Mouse (Mus musculus) heart, embryonic 11.5 days (tissue): ENCODE data around the gene Macrod1. TPM values are rescaled to one million over a fixed set of nuclear protein-coding genes. Genes with fewer than 3 reads are reported as not detected.

Experiments
- ATAC-seq: fragments of 200-750 bp; cut with Nextera tagmentation; replicated peaks from 2 replicates; pipeline ENCODE4 v1.8.0; 2017; ENCODE audit warnings: moderate library complexity; ENCODE audit not compliant: insufficient number of reproducible peaks, low FRiP score, low TSS enrichment
- H3K27ac ChIP-seq: fragments of 300-500 bp; sonication (generic); 2 replicates; pipeline ENCODE4 v1.5.1; 2014; ENCODE audit warnings: mild to moderate bottlenecking, low read depth, low read length
- H3K27me3 ChIP-seq: fragments of 300-500 bp; sonication (generic); 2 replicates; pipeline ENCODE4 v1.6.1; 2014; ENCODE audit warnings: mild to moderate bottlenecking, low read length, mixed read lengths; ENCODE audit not compliant: control insufficient read depth, insufficient read depth
- H3K36me3 ChIP-seq: fragments of 300-500 bp; sonication (generic); 2 replicates; pipeline ENCODE4 v1.6.1; 2014; ENCODE audit warnings: mild to moderate bottlenecking, low read length, moderate library complexity, mixed read lengths; ENCODE audit not compliant: control insufficient read depth, insufficient read depth
- H3K4me1 ChIP-seq: fragments of 300-500 bp; sonication (generic); 2 replicates; pipeline ENCODE4 v1.6.1; 2014; ENCODE audit warnings: low read length; ENCODE audit not compliant: control insufficient read depth, insufficient read depth
- H3K4me2 ChIP-seq: fragments of 300-500 bp; sonication (generic); 2 replicates; pipeline ENCODE4 v1.6.1; 2014; ENCODE audit warnings: mild to moderate bottlenecking, moderate library complexity
- H3K4me3 ChIP-seq: fragments of 300-500 bp; sonication (generic); 2 replicates; pipeline ENCODE4 v1.5.1; 2014; ENCODE audit warnings: low read depth, low read length
- H3K9ac ChIP-seq: fragments of 300-500 bp; sonication (generic); 2 replicates; pipeline ENCODE4 v1.6.1; 2014; ENCODE audit warnings: mild to moderate bottlenecking, low read depth, low read length, moderate library complexity
- H3K9me3 ChIP-seq: fragments of 300-500 bp; sonication (generic); replicated peaks from 2 replicates; pipeline ENCODE4 v1.6.1; 2016; ENCODE audit warnings: low read length; ENCODE audit not compliant: control insufficient read depth
- WGBS: fragments of 180-500 bp; shearing (Covaris S2); extraction: QIAGEN DNeasy Blood & Tissue Kit; methylation state at CpG from one replicate; pipeline ENCODE4 v1.1.7; 2014; ENCODE audit not compliant: insufficient replicate concordance; 5-methylcytosine and 5-hydroxymethylcytosine counted together
- polyA plus RNA-seq: library from polyadenylated mRNA; unstranded; fragments of >200 nt; fragmentation: Nextera tagmentation; extraction: Ambion mirVana; gene quantifications from 2 replicates; pipeline ENCODE4 v1.2.1, GENCODE M21; 2014

Macrod1 gene
- polyA plus RNA-seq, 1 experiment from 2014 or later, result 13.3 TPM

DNA sequence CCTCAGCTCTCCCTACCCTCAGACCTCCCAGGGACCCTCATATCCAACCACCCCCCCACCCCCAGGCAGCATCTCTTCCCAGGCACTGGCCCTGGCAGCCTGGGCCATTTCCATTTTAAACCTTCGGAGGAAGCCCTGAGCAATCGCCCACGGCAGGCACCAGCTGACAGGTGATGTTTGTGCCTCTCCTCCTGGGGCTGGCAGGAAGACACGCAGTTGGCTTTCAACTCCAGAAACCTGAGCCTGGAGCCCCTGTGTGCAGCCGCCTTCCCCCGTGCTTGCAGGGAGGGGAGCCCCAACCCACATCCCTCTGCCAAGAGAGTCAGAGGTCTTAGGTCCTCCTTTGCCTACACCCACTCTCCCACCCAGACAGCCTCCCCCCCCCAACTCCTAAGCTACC is 107.6 kb downstream of the Macrod1 start:
- Histone ChIP-seq H3K4me1 (peaks cover 20% of the 10 kb centered on the region), H3K27me3 (peaks cover 70% of the 10 kb centered on the region), H3K36me3 (no peaks in the 10 kb centered on the region), H3K4me3 (no peak overlapping the region), H3K9me3 (no peaks in the 10 kb centered on the region), H3K27ac (no peak overlapping the region), H3K9ac (no peak overlapping the region), H3K4me2 (no peak overlapping the region; the same call in 1 of the 2 replicates)
- WGBS, result 14% methylated on average over 6 of the region's 6 CpGs
- no peak for ATAC-seq

DNA sequence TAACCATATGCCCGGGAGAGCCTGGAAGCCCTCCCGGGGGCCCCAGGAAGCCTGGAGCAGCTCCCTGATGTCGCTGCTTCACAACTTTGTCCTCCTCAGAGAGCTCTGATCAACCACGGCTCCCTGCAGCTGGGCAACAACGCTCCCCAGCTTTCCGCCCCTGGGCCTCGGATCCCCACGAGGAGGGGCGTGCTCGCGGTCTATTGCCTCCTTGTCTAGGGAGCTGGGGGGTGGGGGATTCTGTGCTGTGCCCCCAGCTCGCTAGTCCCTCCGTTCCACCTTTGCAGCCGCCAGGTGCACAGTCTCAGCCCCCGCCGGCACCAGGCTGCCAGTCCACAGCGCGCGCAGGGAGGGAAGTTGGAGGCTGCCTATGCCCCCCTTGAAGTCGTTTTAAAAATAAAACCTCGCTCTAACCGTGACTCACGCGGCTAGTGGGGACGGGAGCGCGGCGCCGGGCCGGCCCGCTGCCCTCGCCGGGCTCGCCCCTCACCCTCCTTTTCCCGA is 108.3 kb downstream of the Macrod1 start:
- H3K27ac ChIP-seq, result no peak overlapping the region
- no peaks in the 10 kb centered on the region for H3K36me3 ChIP-seq
- peak overlapping the region; percentile 68 for H3K9ac ChIP-seq
- H3K27me3 ChIP-seq, result peaks cover 65% of the 10 kb centered on the region
- under 1% methylated on average over 35 of the region's 35 CpGs for WGBS
- no peak for ATAC-seq
- peak overlapping the region; percentile 68 for H3K4me3 ChIP-seq
- peaks cover 20% of the 10 kb centered on the region for H3K4me1 ChIP-seq
- no peaks in the 10 kb centered on the region for H3K9me3 ChIP-seq
- H3K4me2 ChIP-seq, result peak overlapping the region; percentile 99

DNA sequence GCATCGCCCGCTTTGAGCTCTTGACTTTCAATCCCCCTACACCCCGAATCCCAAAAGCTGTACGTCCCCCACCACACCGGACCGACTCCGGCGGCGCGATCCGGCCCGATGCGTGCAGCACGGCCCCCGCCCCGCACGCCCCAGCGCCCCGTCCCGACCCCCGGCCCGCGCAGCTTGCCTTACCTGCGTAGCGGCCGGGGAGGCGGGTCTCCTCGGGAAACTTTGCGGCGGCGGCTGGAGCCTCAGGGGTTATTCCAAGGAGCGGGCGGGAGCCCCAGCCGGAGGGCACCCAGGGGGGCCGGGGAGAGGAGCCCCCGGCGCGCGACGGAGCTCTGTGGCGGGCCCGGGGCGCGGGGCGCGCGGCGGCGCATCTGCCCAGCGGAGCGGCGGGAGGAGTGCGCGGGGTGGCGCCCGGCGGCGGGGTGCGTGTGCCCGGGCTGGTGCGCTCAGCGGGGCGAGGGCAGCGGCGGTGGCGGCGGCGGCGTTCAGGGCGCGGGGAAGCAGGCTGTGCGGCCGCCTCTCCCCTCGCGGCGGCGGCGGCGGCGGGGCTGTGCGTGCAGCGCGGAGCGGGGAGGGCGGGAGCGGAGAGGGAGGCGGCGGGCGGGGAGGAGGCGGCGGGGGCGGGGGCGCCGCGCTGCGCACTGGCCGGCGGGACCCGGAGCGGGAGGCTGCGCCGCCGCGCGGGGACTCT is 109.0 kb downstream of the Macrod1 start:
- no peak for ATAC-seq
- peaks cover 65% of the 10 kb centered on the region for H3K27me3 ChIP-seq
- 1% methylated on average over 63 of the region's 105 CpGs for WGBS

DNA sequence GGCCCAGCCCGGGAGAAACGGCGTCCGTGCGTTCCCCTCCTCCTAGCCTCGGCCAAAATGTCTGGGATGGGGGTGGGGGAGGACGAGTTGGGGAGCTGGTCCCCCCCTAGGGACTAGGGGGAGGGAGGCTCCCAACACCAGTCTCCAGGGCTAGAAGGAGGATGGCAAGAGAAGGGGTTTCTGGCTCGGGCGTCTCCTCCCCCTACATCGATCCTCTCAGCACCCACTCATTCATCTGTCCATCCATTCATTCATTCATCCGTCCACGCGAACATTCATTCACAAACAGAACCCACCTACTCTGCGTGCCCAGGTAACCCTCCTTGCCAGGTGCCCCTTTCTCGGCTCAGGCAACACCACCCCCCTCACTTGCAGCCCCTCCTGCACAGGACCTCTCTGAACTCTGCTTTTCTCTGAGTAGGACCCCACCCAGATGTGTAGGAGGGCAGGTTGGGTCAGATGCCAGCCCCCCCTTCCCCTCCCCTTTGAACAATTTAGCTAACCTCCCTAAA is 109.6 kb downstream of the Macrod1 start:
- peaks cover 14% of the 10 kb centered on the region for H3K4me1 ChIP-seq
- H3K27ac ChIP-seq, result no peak overlapping the region
- H3K4me2 ChIP-seq, result peak overlapping the region; percentile 99
- no peak for ATAC-seq
- H3K9me3 ChIP-seq, result no peaks in the 10 kb centered on the region
- WGBS, result 5% methylated on average over 15 of the region's 15 CpGs
- peak overlapping the region; percentile 68 for H3K4me3 ChIP-seq
- 0 out of 2 replicates have a peak overlapping the region, but pooled peaks have one; percentile 68 for H3K9ac ChIP-seq
- H3K36me3 ChIP-seq, result no peaks in the 10 kb centered on the region
- H3K27me3 ChIP-seq, result peaks cover 63% of the 10 kb centered on the region

More for the DNA sequence above, 109.0 kb downstream of the Macrod1 start:
- peak overlapping the region; percentile 68 for H3K4me3 ChIP-seq
- H3K27ac ChIP-seq, result no peak overlapping the region
- peaks cover 13% of the 10 kb centered on the region for H3K4me1 ChIP-seq
- no peaks in the 10 kb centered on the region for H3K9me3 ChIP-seq
- H3K36me3 ChIP-seq, result no peaks in the 10 kb centered on the region
- peak overlapping the region; percentile 99 for H3K4me2 ChIP-seq
- H3K9ac ChIP-seq, result peak overlapping the region; percentile 68

DNA sequence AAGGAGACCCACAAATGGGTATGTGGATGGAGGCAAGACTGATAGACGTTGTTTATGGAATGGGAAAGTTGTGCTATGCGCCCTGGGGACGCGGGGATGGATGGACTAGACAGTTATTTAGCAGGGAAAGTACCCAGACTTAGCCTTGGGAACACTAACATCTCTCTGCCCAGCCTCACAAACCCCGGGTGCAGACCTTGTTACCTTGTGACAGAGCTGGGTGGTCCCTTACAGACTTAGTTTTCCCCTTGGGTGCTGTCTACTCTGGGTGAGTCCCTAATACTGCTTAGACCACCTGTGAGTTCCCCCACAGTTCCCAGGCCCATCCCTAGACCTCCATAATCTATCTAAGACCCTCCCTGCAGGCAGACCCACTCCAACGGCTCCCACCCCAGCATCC is 110.2 kb downstream of the Macrod1 start:
- 10% methylated on average over 6 of the region's 6 CpGs for WGBS
- Histone ChIP-seq H3K27me3 (peaks cover 61% of the 10 kb centered on the region), H3K27ac (no peak overlapping the region), H3K9ac (no peak overlapping the region), H3K36me3 (no peaks in the 10 kb centered on the region), H3K4me3 (no peak overlapping the region), H3K4me2 (no peak overlapping the region), H3K9me3 (no peaks in the 10 kb centered on the region), H3K4me1 (peaks cover 19% of the 10 kb centered on the region)
- ATAC-seq, result no peak

DNA sequence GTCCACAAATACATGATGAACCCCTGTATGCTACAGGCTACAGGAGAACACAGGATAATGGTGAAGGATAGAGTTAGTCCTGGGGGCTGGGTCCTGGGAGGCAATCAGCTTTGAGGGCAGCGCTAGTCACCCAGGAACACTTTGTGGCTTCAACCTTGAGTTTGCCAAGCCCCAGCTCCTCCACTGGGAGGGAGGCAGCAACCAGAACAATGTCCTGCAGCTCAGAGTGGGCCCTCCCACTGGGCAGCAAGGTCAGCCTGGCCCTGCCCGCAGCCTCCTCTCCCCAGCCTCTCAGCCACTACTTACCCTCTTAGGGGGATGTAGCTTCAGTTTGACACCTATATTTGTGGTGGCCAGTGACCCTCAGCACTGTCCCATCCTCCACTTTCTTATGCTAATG is 111.8 kb downstream of the Macrod1 start:
- H3K27ac ChIP-seq, result no peak overlapping the region
- H3K4me1 ChIP-seq, result peaks cover 29% of the 10 kb centered on the region
- H3K27me3 ChIP-seq, result peaks cover 52% of the 10 kb centered on the region
- H3K4me3 ChIP-seq, result no peak overlapping the region
- H3K36me3 ChIP-seq, result no peaks in the 10 kb centered on the region
- 49% methylated on average over 2 of the region's 2 CpGs for WGBS
- H3K9me3 ChIP-seq, result no peaks in the 10 kb centered on the region
- no peak overlapping the region for H3K9ac ChIP-seq
- H3K4me2 ChIP-seq, result no peak overlapping the region
- ATAC-seq, result no peak

DNA sequence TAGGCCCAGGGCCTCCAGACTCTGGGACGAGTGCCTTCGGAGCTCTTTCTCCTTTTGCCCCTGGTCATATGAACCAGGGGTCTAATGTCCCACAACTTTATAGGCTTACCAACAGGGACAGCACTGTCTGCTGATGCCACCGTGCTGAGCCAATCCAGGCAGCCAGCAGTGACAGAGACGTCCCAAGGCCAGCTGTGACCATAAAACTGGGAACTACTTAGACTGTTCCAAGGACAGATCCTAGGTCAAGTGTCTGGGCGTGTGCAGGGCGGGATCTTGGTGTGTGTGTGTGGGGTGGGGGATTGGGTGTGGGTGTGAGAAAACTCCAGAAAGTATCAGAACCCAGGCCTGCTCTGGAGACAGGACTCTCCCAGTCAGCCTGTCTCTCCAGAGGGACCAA is 114.3 kb downstream of the Macrod1 start:
- Histone ChIP-seq H3K27ac (no peak overlapping the region), H3K4me3 (no peak overlapping the region), H3K36me3 (no peaks in the 10 kb centered on the region), H3K4me1 (peaks cover 20% of the 10 kb centered on the region), H3K4me2 (no peak overlapping the region), H3K27me3 (peaks cover 28% of the 10 kb centered on the region), H3K9me3 (no peaks in the 10 kb centered on the region), H3K9ac (no peak overlapping the region)
- WGBS, result 65% methylated on average over 6 of the region's 6 CpGs
- ATAC-seq, result 0 out of 2 replicates have a peak, but pooled peaks have one; percentile 16

DNA sequence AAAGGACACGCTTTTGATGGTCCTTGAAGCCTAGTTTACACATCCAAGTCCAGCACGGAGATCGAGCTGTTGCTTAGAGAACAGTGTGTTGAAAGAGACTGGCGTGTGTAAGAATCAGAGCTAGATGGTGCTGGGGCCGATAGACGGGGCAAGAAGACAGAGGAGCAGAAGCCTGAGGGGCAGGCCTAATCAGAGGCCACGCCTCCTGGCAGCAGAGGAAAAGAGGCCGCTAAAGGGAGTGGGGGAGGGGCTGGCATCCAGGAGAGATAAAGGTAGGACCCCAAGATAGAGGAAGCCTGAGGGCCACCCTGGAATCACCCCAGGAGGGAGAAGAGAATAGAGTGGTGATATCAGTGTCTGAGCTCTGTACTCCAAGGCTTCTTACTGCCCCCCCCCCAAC is 114.8 kb downstream of the Macrod1 start:
- 10% methylated on average over 8 of the region's 8 CpGs for WGBS
- H3K9ac ChIP-seq, result no peak overlapping the region
- H3K27me3 ChIP-seq, result peaks cover 25% of the 10 kb centered on the region
- H3K9me3 ChIP-seq, result no peaks in the 10 kb centered on the region
- ATAC-seq, result no peak
- H3K27ac ChIP-seq, result no peak overlapping the region
- peaks cover 24% of the 10 kb centered on the region for H3K4me1 ChIP-seq
- no peak overlapping the region for H3K4me3 ChIP-seq
- H3K4me2 ChIP-seq, result no peak overlapping the region
- H3K36me3 ChIP-seq, result no peaks in the 10 kb centered on the region
